12 mouse cellular contexts compared by ENCODE assay signal in genomic region chr11:100935373-100936355, GRCm38 (mm10). TPM values are rescaled to one million over a fixed set of nuclear protein-coding genes. Genes with fewer than 3 reads are reported as not detected.
DNase-seq lines count a peak whose midpoint lies in the region; ATAC-seq lines count a peak whose summit lies in the region.
"Had no signal": no experiment of that assay in that cellular context is flagged by ENCODE, and none has a peak within 500 bp of the region (broad histone marks: within the 10 kb centered on the region; RNA-seq: fewer than 3 reads in every experiment).

No protein-coding gene starts in this region.

- no peak for ATAC-seq in embryonic facial prominence, embryonic 13.5 days (ENCODE audit: insufficient number of reproducible peaks, insufficient read depth, low FRiP score, low TSS enrichment, low read depth)
- no peak for ATAC-seq in stomach, embryonic 16.5 days (ENCODE audit: insufficient read depth, low FRiP score)

- no peaks in the 10 kb centered on the region for H3K27me3 ChIP-seq in embryonic facial prominence, embryonic 13.5 days
- H3K27me3 ChIP-seq in embryonic facial prominence, embryonic 10.5 days (replicated peaks; ENCODE audit: low read depth, poor library complexity, severe bottlenecking), result no peaks in the 10 kb centered on the region
- no peaks in the 10 kb centered on the region for H3K27me3 ChIP-seq in stomach, embryonic 16.5 days (ENCODE audit: control insufficient read depth, insufficient read depth, low read length)
- H3K27me3 ChIP-seq: embryonic facial prominence, embryonic 12.5 days; heart, embryonic 15.5 days had no signal

- 82% methylated on average over 8 of the region's 8 CpGs for WGBS in embryonic facial prominence, embryonic 13.5 days
- WGBS in embryonic facial prominence, embryonic 10.5 days, result 91% methylated on average over 8 of the region's 8 CpGs
- 71% methylated on average over 8 of the region's 8 CpGs for WGBS in stomach, embryonic 16.5 days

- no peak for DNase-seq in embryonic facial prominence, embryonic 10.5 days (ENCODE audit: low spot score)
- peak; percentile 21 for DNase-seq in spleen, adult 12 weeks (ENCODE audit: low spot score)
- DNase-seq in spleen, adult 18-20 months, result no peak
- DNase-seq in induced T-regulatory cell, adult 2 months (ENCODE audit: low read depth), result peak; percentile 38
- no peak for DNase-seq in adrenal gland, postnatal 25 days
- DNase-seq in T-cell, adult 2 months (ENCODE audit: low spot score), result no peak

- no peaks in the 10 kb centered on the region for H3K9me3 ChIP-seq in embryonic facial prominence, embryonic 13.5 days
- H3K9me3 ChIP-seq in embryonic facial prominence, embryonic 10.5 days, result no peaks in the 10 kb centered on the region
- H3K9me3 ChIP-seq in stomach, embryonic 16.5 days (replicated peaks; ENCODE audit: control insufficient read depth, low read length), result no peaks in the 10 kb centered on the region
- H3K9me3 ChIP-seq: embryonic facial prominence, embryonic 12.5 days; heart, embryonic 15.5 days had no signal

- H3K36me3 ChIP-seq in embryonic facial prominence, embryonic 13.5 days, result 0 out of 2 replicates have a peak, but pooled peaks cover 5% of the 10 kb centered on the region
- no peaks in the 10 kb centered on the region for H3K36me3 ChIP-seq in embryonic facial prominence, embryonic 10.5 days (replicated peaks)
- H3K36me3 ChIP-seq in stomach, embryonic 16.5 days (ENCODE audit: control insufficient read depth, insufficient read depth, low read length), result no peaks in the 10 kb centered on the region
- H3K36me3 ChIP-seq: embryonic facial prominence, embryonic 12.5 days had no signal

- H3K4me3 ChIP-seq in embryonic facial prominence, embryonic 13.5 days, result no peak overlapping the region
- H3K4me3 ChIP-seq in embryonic facial prominence, embryonic 10.5 days, result no peak overlapping the region
- no peak overlapping the region for H3K4me3 ChIP-seq in stomach, embryonic 16.5 days (replicated peaks; ENCODE audit: low read length)
- H3K4me3 ChIP-seq: embryonic facial prominence, embryonic 12.5 days; heart, embryonic 15.5 days had no signal

- peaks cover 45% of the 10 kb centered on the region for H3K4me1 ChIP-seq in embryonic facial prominence, embryonic 13.5 days
- H3K4me1 ChIP-seq in embryonic facial prominence, embryonic 10.5 days, result peaks cover 33% of the 10 kb centered on the region
- peaks cover 28% of the 10 kb centered on the region for H3K4me1 ChIP-seq in stomach, embryonic 16.5 days (ENCODE audit: control insufficient read depth, insufficient read depth, low read length)

- H3K4me2 ChIP-seq in embryonic facial prominence, embryonic 13.5 days, result no peak overlapping the region
- H3K4me2 ChIP-seq in stomach, embryonic 16.5 days (ENCODE audit: low read depth, low read length), result no peak overlapping the region
- H3K4me2 ChIP-seq: embryonic facial prominence, embryonic 12.5 days had no signal

- H3K27ac ChIP-seq in embryonic facial prominence, embryonic 13.5 days, result 0 out of 2 replicates have a peak overlapping the region, but pooled peaks have one; percentile 2
- no peak overlapping the region for H3K27ac ChIP-seq in embryonic facial prominence, embryonic 10.5 days (replicated peaks)
- peak overlapping the region; percentile 59 for H3K27ac ChIP-seq in stomach, embryonic 16.5 days (ENCODE audit: low read length)
- H3K27ac ChIP-seq: embryonic facial prominence, embryonic 12.5 days; heart, embryonic 15.5 days; kidney, postnatal 0 days; liver, embryonic 14.5 days had no signal

- no peak overlapping the region for H3K9ac ChIP-seq in embryonic facial prominence, embryonic 13.5 days
- H3K9ac ChIP-seq in stomach, embryonic 16.5 days (ENCODE audit: low read length), result no peak overlapping the region
- H3K9ac ChIP-seq: embryonic facial prominence, embryonic 12.5 days; heart, embryonic 15.5 days had no signal

RNA-seq across cellular contexts. Expression of gene Stat3, which starts 3.7 kb away (rescaled TPM):
- polyA plus RNA-seq in embryonic facial prominence, embryonic 13.5 days (2015; fragmentation: Nextera tagmentation; extraction: Ambion mirVana), result 40.7 and 48.3 TPM in 2 replicates
- 22.5 and 22.8 TPM in 2 replicates for polyA plus RNA-seq in embryonic facial prominence, embryonic 10.5 days (2016; fragmentation: Nextera tagmentation; extraction: Ambion mirVana)
- polyA plus RNA-seq in stomach, embryonic 16.5 days (2015; fragmentation: Nextera tagmentation; extraction: Ambion mirVana), result 47.2 and 56.1 TPM in 2 replicates
- 81.5 and 88.6 TPM in 2 replicates for total RNA-seq in adrenal gland, postnatal 25 days (2021)

RNA-seq across cellular contexts. Expression of gene Cavin1, which starts 35.0 kb away (rescaled TPM):
- polyA plus RNA-seq in embryonic facial prominence, embryonic 13.5 days (2015; fragmentation: Nextera tagmentation; extraction: Ambion mirVana), result 152 and 169 TPM in 2 replicates
- 20.6 and 23.5 TPM in 2 replicates for polyA plus RNA-seq in embryonic facial prominence, embryonic 10.5 days (2016; fragmentation: Nextera tagmentation; extraction: Ambion mirVana)
- polyA plus RNA-seq in stomach, embryonic 16.5 days (2015; fragmentation: Nextera tagmentation; extraction: Ambion mirVana), result 381 and 403 TPM in 2 replicates
- 224 and 271 TPM in 2 replicates for total RNA-seq in adrenal gland, postnatal 25 days (2021)

Comparison
In these comparisons a context has a peak if more than half of its experiments do, and no peak if none do; other contexts are left out.
1. DNase-seq: peak in spleen, adult 12 weeks (single experiment) and induced T-regulatory cell, adult 2 months (single experiment); none in embryonic facial prominence, embryonic 10.5 days (single experiment), spleen, adult 18-20 months (0 of 2), adrenal gland, postnatal 25 days (single experiment) and T-cell, adult 2 months (single experiment).